Mouse (Mus musculus): ENCODE results near the gene Asic2.

- TF ChIP-seq EP300 (IDR thresholded peaks at IDR 0.05; ENCODE audit: low read depth) (no peak), CTCF (IDR thresholded peaks at IDR 0.05; ENCODE audit: low read depth) (no peak)
Observed at GRCm38 (mm10) chr11:81115666-81116065, 852.6 kb downstream of the Asic2 start.
